Mouse (Mus musculus): ENCODE data around the gene Selenom.

- TF ChIP-seq CTCF (IDR thresholded peaks at IDR 0.05; ENCODE audit: borderline replicate concordance, insufficient read depth, low read depth, low read length), result no peak
- no peak for TF ChIP-seq POLR2A (IDR thresholded peaks at IDR 0.05; ENCODE audit: borderline replicate concordance, insufficient read depth, low read length)
Observed at GRCm38 (mm10) chr11:3539826-3540196, 25.3 kb downstream of the Selenom start.
